Mouse (Mus musculus) CD4-positive helper T cell, adult 2 months (primary cell): Measurements from ENCODE around the gene Tmem115.
"Not testable (repeated sequence)": the region's sequence is repeated elsewhere in the genome, so short reads cannot be mapped to it uniquely, and the experiment has no call there.

Experiments
- DNase-seq: peaks from one replicate; pipeline ENCODE4 v3.0.0-alpha.2; 2012; ENCODE audit warnings: low read depth, missing footprints, low spot score

Tmem115 gene

DNA sequence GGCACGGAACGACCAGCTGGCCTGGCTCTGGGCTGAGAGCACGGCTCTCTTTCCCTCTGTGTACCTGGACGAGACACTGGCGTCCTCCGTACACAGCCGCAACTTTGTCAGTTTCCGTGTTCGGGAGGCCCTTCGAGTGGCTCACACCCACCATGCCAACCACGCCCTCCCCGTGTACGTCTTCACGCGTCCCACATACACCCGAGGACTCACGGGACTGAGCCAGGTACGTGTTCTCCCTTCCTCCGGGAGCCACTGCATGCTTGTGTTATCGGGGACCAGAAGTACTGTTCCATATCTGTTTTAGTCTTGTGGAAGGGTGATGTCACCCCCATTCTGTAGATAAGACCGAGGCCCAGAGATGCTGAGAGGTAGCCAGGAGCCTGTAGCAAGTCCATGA is 37.1 kb downstream of the Tmem115 start:
- no peak for DNase-seq

- no peak for DNase-seq
These were observed 38.0 kb downstream of the Tmem115 start for GRCm38 (mm10) chr9:107571534-107572326.

DNA sequence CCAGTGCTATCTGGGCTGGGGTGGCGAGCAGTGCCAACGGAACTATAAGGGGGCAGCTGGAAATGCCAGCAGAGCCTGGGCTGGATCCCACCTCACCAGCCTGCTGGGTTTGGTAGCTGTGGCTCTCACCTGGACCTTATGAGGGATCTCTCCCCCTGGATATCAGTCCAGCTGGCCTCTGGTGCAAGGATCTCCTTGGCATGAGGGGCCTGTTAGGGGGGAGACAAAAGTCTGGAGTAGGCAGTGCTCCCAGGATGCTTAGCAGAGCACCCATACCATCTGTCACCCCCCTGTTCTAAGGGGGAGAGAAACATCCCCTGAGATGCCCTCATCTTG is 38.5 kb downstream of the Tmem115 start:
- DNase-seq = no peak

GRCm38 (mm10) chr9:107573774-107574173 is 40.0 kb downstream of the Tmem115 start:
- not testable (repeated sequence) for DNase-seq

DNA sequence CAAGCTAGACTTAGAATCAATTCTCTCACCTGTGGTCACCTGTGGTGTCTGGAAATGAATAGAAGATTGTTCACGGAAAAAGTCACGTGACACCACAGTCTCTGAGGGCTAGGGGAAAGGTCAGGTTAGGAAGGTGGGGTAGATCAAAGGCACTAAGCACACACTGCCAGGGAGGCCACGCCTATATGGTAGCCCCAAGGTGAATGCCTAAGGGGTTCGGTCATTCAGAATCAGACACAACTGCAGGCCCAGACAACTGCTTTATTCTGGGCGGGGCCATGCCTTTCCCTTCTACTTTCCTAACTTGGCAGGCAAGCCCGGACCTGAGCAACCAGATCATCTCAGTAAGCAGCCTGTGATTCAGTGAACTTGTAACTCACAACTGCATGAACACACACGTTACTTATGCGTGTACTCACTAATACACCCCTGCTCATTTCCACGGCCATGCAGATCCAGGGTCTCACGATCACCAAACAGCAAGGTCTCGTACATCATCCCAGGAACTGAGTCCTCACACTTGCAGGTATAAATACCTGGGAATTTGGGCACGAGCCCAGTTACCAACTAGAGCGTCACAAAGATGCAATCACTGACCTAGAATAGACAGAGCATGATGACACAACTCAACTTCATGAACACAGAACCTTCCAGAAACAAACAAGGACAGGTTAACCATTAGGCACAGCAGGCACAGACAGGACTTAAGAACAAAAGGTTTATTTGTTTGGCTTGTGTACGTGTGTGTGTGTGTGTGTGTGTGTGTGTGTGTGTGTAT is 42.0 kb downstream of the Tmem115 start:
- no peak for DNase-seq

DNA sequence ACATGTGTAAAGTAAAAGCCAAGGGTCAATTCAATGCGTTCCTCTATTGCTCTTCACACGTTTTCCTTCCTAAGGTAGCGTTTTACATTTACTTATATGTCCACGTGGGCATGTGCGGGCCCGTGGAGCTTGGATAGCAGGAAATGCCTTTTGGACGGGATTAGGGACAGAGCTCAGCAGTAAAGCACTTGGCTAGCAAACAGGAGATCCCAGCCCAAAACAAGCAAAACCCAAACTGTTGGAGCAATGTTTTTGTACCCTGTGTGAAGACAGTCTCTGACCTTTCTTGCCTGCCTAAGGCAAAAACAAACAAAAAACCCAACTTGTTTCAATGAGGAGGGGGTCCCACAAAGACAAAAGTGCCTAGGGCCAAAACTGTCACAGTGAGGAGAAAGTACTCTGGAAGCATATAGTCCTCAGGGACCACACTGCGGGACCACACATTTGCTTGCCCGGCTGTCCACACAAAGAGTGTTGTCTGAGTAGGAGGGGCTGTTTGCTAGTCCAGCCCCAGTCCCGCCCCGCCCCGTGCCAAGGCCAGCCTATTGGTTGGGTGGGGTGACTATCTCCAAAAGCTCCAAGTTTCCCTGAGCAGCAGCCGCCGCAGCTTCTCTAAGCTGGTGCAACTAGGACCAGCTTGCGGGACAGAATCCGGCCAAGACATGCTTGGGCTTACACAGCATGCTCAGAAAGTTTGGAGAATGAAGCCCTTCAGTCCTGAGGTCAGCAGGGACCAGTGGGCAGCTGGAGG is 42.8 kb downstream of the Tmem115 start, which contains the start of gene Hyal1:
Gene Hyal1, plus strand, starts transcription at position 571 of the 751 bp plus-strand sequence.
- no peak for DNase-seq

DNA sequence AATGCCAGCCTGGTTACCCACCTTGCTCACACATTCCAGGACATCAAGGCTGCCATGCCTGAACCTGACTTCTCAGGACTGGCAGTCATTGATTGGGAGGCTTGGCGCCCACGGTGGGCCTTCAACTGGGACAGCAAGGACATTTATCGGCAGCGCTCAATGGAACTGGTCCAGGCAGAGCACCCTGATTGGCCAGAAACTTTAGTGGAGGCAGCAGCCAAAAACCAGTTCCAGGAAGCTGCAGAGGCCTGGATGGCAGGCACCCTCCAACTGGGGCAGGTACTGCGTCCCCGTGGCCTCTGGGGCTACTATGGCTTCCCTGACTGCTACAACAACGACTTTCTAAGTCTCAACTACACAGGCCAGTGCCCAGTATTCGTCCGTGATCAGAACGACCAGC is 44.1 kb downstream of the Tmem115 start:
- no peak for DNase-seq

DNA sequence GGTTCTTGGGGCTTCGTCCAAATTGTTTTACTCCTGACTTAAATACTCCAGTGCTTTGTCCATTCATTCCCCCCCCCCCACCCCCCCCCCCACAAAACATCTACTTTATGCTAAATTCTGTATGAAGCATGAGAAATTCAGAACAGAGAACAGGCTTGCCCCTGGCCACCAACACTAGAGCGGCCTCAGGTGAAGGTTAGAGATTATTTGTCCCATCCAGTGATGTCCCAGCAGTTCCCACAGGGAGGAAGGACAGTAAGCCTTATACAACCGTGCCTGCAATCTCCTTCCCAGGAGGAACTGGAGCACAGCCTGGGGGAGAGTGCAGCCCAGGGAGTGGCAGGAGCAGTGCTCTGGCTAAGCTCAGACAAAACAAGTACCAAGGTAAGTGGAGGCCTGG is 44.8 kb downstream of the Tmem115 start, which contains the start of gene Naa80:
Gene Naa80, plus strand, starts transcription at position 301 of the 400 bp plus-strand sequence.
- DNase-seq = no peak

DNA sequence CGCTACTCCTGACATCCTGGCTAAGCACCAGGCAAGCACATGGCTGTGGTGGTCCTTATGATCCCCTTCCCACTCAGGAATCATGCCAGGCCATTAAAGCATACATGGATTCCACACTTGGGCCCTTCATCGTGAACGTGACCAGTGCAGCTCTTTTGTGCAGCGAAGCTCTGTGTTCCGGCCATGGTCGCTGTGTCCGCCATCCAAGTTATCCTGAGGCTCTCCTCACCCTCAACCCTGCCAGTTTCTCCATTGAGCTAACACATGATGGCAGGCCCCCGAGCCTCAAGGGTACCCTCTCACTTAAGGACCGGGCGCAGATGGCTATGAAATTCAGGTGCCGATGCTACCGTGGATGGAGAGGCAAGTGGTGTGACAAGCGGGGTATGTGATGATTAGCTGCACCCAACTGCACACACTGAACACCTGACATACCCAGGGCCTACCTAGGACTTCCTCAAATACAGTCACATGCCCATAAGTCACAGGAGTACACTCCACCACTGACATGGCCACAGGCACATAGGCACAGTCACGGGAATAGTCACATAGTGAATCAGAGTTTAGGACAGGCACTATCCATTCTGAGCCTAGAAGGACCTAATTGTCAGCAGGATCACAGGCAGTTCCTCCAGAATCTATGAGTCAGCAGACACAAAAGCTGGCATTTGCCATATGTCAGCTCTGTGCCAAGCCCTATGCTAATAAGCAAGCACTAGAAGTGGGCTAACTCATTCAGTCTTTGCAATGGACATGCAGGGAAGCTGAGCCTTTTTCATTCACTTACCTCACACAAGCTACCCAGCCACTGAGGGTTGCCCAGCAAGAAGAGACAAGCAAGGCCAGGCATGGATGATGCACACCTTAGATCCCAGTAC is 45.5 kb downstream of the Tmem115 start:
- DNase-seq = no peak

DNA sequence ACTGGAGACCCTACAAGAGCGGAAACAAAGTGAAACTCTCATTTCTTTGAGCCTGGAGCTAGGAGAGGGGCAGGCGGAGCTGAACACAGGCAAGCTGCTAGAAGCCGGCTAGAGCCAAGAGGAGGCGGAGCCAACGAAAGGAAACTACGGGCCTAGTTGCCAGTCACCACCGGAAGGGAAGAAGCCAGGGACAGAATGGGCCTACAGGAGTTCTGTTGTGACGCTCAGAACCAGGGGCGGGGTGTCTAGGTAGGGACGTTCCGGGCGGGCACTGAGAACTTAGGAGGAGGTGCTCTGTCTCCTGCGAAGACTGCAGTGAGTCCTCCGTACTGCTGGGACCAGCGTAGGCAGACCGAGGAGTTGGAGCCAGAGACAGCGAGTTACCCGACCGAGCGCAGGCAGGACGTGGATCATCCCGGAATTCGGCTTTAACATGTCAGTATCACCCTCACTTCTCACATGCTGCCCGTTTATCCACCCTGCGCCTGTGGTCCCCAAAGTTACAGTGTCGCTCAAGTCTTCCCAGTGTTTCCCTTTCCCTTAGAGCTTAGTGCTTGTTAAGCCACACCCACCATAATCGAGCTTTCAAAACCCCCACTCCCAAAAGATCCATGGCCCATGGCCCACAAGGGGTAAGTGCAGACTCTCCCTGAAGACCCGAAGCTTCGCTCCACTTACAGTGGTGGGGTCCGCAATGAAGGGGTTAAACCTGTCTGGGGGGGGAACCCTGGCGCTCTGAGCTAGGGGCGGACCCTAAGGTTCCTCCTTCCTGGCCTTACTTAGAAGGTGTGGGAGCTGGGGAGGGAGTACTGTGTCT is 47.0 kb downstream of the Tmem115 start, which contains the start of gene Hyal3:
Gene Hyal3, plus strand, starts transcription at position 318 of the 817 bp plus-strand sequence.
- DNase-seq = peak; percentile 91

- no peak for DNase-seq
These were observed 47.8 kb downstream of the Tmem115 start for GRCm38 (mm10) chr9:107581584-107581983.

DNA sequence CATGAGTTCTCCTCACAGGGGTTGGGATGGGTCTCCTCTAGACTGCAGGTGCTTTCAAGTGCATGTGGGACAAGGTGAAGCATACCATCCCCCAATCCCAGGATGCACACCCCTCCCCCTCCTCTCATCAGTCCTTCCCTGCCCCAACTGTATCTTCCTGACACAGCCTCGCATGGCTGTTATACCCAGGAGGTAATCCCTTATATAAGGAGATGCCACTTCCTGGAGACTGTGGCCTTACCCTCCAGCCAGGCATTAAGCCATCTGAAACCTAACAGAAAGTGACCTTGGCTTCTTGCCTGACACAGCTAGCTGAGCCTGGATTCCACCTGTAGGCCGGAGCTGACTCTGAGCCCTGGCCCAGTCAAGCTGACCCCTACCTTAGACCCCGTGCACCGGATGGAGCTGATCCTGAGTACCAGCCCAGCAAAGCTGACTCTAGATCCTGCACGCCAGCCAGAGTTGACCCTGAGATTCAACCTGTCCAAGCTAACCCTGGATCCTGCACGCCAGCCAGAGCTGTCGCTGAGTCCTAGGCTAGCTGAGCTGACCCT is 48.8 kb downstream of the Tmem115 start:
- DNase-seq = no peak

- no peak for DNase-seq
These were observed 49.4 kb downstream of the Tmem115 start for GRCm38 (mm10) chr9:107583174-107583573.

- no peak for DNase-seq
These were observed 52.8 kb downstream of the Tmem115 start for GRCm38 (mm10) chr9:107586504-107586903.

DNA sequence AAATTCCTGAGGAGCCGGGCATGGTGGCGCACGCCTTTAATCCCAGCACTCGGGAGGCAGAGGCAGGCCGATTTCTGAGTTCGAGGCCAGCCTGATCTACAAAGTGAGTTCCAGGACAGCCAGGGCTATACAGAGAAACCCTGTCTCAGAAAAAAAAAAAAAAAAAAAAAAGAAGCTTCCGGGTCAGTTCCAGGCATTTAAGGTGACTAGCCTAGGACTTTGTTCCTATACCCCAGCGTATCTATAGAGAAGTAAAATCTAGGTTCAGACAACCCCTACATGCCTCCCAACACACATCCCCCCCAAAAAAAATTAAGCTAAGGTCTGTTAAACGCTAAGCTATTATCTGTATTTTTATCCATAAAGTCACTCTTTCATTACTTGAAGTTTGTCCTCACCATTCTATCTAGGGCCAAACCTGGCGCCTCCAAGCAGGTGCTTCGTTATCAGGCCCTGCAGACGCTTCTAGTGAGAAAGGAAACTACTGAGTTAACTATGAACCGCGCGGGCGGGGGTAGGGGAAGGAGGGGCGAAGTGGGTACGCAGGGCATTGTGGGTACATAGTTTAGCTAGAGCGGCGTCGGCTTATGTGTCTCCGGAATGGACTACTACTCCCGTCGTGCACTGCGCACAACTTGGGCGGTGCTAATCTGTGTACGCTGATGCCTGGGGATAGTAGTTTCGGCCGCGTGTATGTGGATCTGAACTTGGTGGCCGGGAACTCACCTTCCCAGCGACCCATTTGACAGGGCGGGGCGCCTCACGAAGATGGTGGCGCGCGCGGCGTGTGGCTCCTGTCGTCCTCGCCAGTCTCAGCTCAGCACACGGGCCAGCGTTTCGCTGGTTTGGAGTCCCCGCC is 53.5 kb downstream of the Tmem115 start, which contains the start of gene Ifrd2:
Gene Ifrd2, plus strand, starts transcription at position 669 of the 859 bp plus-strand sequence.
- DNase-seq = peak; percentile 99

DNA sequence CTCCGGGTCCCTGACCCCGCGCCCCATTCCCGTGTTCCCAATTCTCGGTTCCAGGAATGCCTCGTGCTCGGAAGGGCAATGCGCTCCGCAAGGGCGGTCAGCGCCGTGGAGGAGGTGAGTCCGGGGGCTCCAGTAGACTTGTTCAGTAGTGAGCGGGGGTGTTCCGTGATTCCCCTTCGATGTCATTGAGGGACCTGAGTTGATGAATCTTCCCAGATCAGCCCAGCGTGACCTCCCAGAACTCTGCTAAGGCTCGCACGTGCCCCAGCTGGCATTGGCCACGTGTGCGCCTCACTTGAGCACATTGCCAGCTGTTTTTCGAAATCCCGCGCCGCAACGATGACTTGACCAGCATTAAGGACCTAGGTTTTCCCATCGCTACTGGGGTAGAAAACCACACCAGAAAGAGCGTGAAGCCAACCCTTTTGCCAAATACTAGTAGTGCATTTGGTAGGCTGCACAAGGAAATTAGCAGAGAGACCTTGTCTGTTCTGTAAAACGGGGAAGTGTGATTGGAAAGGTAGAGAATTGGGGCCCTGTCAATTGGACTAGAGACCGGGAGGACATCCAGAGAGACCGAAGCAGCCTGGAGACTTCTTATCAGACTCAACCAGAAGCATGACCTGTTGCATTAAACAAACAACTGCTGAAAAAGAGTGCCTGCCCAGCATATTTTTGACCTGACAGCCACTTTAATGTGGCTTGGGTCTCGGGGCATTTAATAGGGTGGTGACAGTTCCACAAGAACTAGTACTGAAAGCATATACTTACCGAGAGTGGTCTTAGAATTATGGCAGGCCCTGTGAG is 54.3 kb downstream of the Tmem115 start:
- DNase-seq = no peak
